Mouse (Mus musculus) olfactory bulb, adult 2 months (tissue): Measurements from ENCODE around the gene Ndufa4. TPM values are rescaled to one million over a fixed set of nuclear protein-coding genes. Genes with fewer than 3 reads are reported as not detected.

ENCODE experiments used
- H3K27ac ChIP-seq: fragments of 200-500 bp; 2 replicates; pipeline ENCODE4 v1.5.1; 2012; ENCODE audit warnings: low read depth, low read length; ENCODE audit not compliant: insufficient read depth
- H3K4me1 ChIP-seq: fragments of 200-500 bp; 2 replicates; pipeline ENCODE4 v1.6.1; 2012; ENCODE audit warnings: low read length; ENCODE audit not compliant: control insufficient read depth, insufficient read depth
- H3K4me3 ChIP-seq: fragments of 200-500 bp; 2 replicates; pipeline ENCODE4 v1.5.1; 2012; ENCODE audit warnings: mild to moderate bottlenecking, low read depth, low read length, moderate library complexity; ENCODE audit not compliant: insufficient read depth
- CTCF ChIP-seq: fragments of 200-500 bp; IDR thresholded peaks from 2 replicates; pipeline ENCODE4 v1.5.1; 2012; ENCODE audit warnings: low read depth, mild to moderate bottlenecking, low read length, moderate library complexity; ENCODE audit not compliant: insufficient read depth
- POLR2A ChIP-seq: fragments of 200-500 bp; IDR thresholded peaks from 2 replicates; pipeline ENCODE4 v1.6.1; 2012; ENCODE audit warnings: mild to moderate bottlenecking, low read depth, low read length, moderate library complexity; ENCODE audit not compliant: insufficient read depth
- WGBS: fragments of 180-500 bp; shearing (Covaris S2); methylation state at CpG from one replicate; pipeline ENCODE4 v1.1.7; 2018; 5-methylcytosine and 5-hydroxymethylcytosine counted together
- polyA plus RNA-seq: library from polyadenylated mRNA; stranded (reverse); fragments of >200 nt; gene quantifications from 2 replicates; pipeline ENCODE4 v1.2.4, GENCODE M21; 2012; ENCODE audit warnings: low replicate concordance; ENCODE audit not compliant: missing spikeins, insufficient read depth, insufficient read length

The Ndufa4 gene
- polyA plus RNA-seq, result not detected in 2 replicates

- H3K4me3 ChIP-seq, result peak within 1 kb of the TSS; percentile 95
- no peaks in the 10 kb centered on the region; the same call in 1 of the 2 replicates for H3K4me1 ChIP-seq
- peak within 1 kb of the TSS; percentile 78 for H3K27ac ChIP-seq
- under 1% methylated on average over 59 of the region's 59 CpGs for WGBS
- TF ChIP-seq CTCF, result no peak
- peak; percentile 77 for TF ChIP-seq POLR2A
Observed at GRCm38 (mm10) chr6:11907269-11908032, at the start of gene Ndufa4, which contains the start of gene Phf14. Ndufa4 (minus strand) TSS chr6:11907497. Phf14 (plus strand) TSS chr6:11907809.

GRCm38 (mm10) chr6:11948100-11948499 is 40.8 kb upstream of the Ndufa4 start:
- TF ChIP-seq CTCF (no peak), POLR2A (no peak)
- Histone ChIP-seq H3K4me3 (no peak overlapping the region), H3K27ac (no peak overlapping the region), H3K4me1 (no peaks in the 10 kb centered on the region)
- 97% methylated on average over 1 of the region's 1 CpGs for WGBS

GRCm38 (mm10) chr6:11942089-11942488 is 34.8 kb upstream of the Ndufa4 start:
- no peak for TF ChIP-seq POLR2A
- no peak for TF ChIP-seq CTCF
- Histone ChIP-seq H3K4me3 (no peak overlapping the region), H3K4me1 (no peaks in the 10 kb centered on the region), H3K27ac (no peak overlapping the region)
- WGBS, result 84% methylated on average over 4 of the region's 4 CpGs

- Histone ChIP-seq H3K4me1 (no peaks in the 10 kb centered on the region), H3K27ac (no peak overlapping the region), H3K4me3 (no peak overlapping the region)
- no peak for TF ChIP-seq CTCF
- no peak for TF ChIP-seq POLR2A
Observed at GRCm38 (mm10) chr6:11940895-11941294, 33.6 kb upstream of the Ndufa4 start.

GRCm38 (mm10) chr6:11933403-11933802 is 26.1 kb upstream of the Ndufa4 start:
- TF ChIP-seq POLR2A (no peak), CTCF (no peak)
- H3K27ac ChIP-seq, result no peak overlapping the region
- no peak overlapping the region for H3K4me3 ChIP-seq
- WGBS, result 89% methylated on average over 7 of the region's 7 CpGs
- no peaks in the 10 kb centered on the region for H3K4me1 ChIP-seq

GRCm38 (mm10) chr6:11927485-11927884 is 20.2 kb upstream of the Ndufa4 start:
- H3K4me1 ChIP-seq, result peaks cover 2% of the 10 kb centered on the region; the same call in 1 of the 2 replicates
- H3K27ac ChIP-seq, result no peak overlapping the region
- no peak overlapping the region for H3K4me3 ChIP-seq
- no peak for TF ChIP-seq POLR2A
- no peak for TF ChIP-seq CTCF
- WGBS, result 70% methylated on average over 6 of the region's 6 CpGs

- WGBS, result under 1% methylated on average over 32 of the region's 40 CpGs
- Histone ChIP-seq H3K27ac (peak overlapping the region; percentile 64; the same call in 1 of the 2 replicates), H3K4me3 (peak overlapping the region; percentile 62), H3K4me1 (peaks cover 2% of the 10 kb centered on the region; the same call in 1 of the 2 replicates)
- TF ChIP-seq POLR2A (no peak), CTCF (no peak)
Observed at GRCm38 (mm10) chr6:11926082-11926595, 18.8 kb upstream of the Ndufa4 start.

GRCm38 (mm10) chr6:11925496-11926041 is 18.3 kb upstream of the Ndufa4 start:
- under 1% methylated on average over 20 of the region's 20 CpGs for WGBS
- H3K27ac ChIP-seq, result peak overlapping the region; percentile 64
- TF ChIP-seq POLR2A (peak; percentile 31; the same call in 1 of the 2 replicates), CTCF (no peak)
- peaks cover 2% of the 10 kb centered on the region; the same call in 1 of the 2 replicates for H3K4me1 ChIP-seq
- peak overlapping the region; percentile 62 for H3K4me3 ChIP-seq

- 14% methylated on average over 7 of the region's 7 CpGs for WGBS
- H3K27ac ChIP-seq, result no peak overlapping the region
- TF ChIP-seq POLR2A (no peak), CTCF (no peak)
Observed at GRCm38 (mm10) chr6:11908170-11908569, 873 bp upstream of the Ndufa4 start.

More at GRCm38 (mm10) chr6:11908170-11908569, 873 bp upstream of the Ndufa4 start:
- H3K4me1 ChIP-seq, result no peaks in the 10 kb centered on the region; the same call in 1 of the 2 replicates
- peak overlapping the region; percentile 95; the same call in 1 of the 2 replicates for H3K4me3 ChIP-seq
